Mouse (Mus musculus): ENCODE results near the gene Timm17a. TPM values are rescaled to one million over a fixed set of nuclear protein-coding genes. Genes with fewer than 3 reads are reported as not detected.

Timm17a gene
- 0.24 and 0.52 TPM in 2 replicates for polyA plus RNA-seq (2012)

GRCm38 (mm10) chr1:135313284-135314031 lies at the start of gene Timm17a:
Gene Timm17a, minus strand, starts transcription at chr1:135313778.
- peaks cover 3% of the 10 kb centered on the region; the same call in 1 of the 2 replicates for H3K27me3 ChIP-seq (ENCODE audit: control insufficient read depth)

GRCm38 (mm10) chr1:135362115-135362514 lies 48.5 kb upstream of the Timm17a start:
- no peaks in the 10 kb centered on the region for H3K27me3 ChIP-seq (ENCODE audit: control insufficient read depth)
- peaks cover 3% of the 10 kb centered on the region for H3K9me3 ChIP-seq (ENCODE audit: control insufficient read depth, low read length)
- no peak for TF ChIP-seq TAL1 (IDR thresholded peaks at IDR 0.05; ENCODE audit: low read length)
- TF ChIP-seq GATA1 (IDR thresholded peaks at IDR 0.05; ENCODE audit: low read length), result no peak
- H3K36me3 ChIP-seq (ENCODE audit: control insufficient read depth), result no peaks in the 10 kb centered on the region
- no peak overlapping the region for H3K4me3 ChIP-seq (replicated peaks)
- H3K4me1 ChIP-seq (ENCODE audit: control insufficient read depth), result no peaks in the 10 kb centered on the region

More at GRCm38 (mm10) chr1:135313284-135314031, at the start of gene Timm17a:
- peaks cover 17% of the 10 kb centered on the region for H3K36me3 ChIP-seq (ENCODE audit: control insufficient read depth)
- peaks cover 29% of the 10 kb centered on the region for H3K4me1 ChIP-seq (ENCODE audit: control insufficient read depth)
- H3K4me3 ChIP-seq (replicated peaks), result peak within 1 kb of the TSS; percentile 70
- H3K9me3 ChIP-seq (ENCODE audit: control insufficient read depth, low read length), result no peaks in the 10 kb centered on the region
- TF ChIP-seq TAL1 (IDR thresholded peaks at IDR 0.05; ENCODE audit: low read length), result no peak
- TF ChIP-seq GATA1 (IDR thresholded peaks at IDR 0.05; ENCODE audit: low read length), result no peak

DNA sequence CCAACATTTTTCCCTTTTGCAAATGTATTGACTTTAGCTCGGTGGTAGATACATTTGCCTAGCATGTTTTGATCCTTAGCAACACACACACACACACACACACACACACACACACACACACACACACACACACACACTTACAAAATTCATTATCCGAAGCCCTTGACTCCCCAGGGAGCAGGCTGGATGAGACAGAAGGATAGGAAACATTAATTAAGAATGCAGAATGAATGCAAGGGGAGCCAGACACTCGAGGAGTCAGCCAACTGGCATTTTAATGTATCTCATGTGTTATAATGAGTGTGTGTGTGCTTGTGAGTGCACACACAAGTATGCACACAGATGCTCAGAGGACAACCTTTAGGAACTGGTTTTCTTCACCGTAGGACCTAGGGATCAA lies 47.9 kb upstream of the Timm17a start:
- Histone ChIP-seq H3K4me1 (ENCODE audit: control insufficient read depth) (no peaks in the 10 kb centered on the region), H3K4me3 (replicated peaks) (no peak overlapping the region), H3K9me3 (ENCODE audit: control insufficient read depth, low read length) (peaks cover 3% of the 10 kb centered on the region), H3K27me3 (ENCODE audit: control insufficient read depth) (no peaks in the 10 kb centered on the region), H3K36me3 (ENCODE audit: control insufficient read depth) (no peaks in the 10 kb centered on the region)
- TF ChIP-seq GATA1 (IDR thresholded peaks at IDR 0.05; ENCODE audit: low read length), result no peak
- no peak for TF ChIP-seq TAL1 (IDR thresholded peaks at IDR 0.05; ENCODE audit: low read length)

DNA sequence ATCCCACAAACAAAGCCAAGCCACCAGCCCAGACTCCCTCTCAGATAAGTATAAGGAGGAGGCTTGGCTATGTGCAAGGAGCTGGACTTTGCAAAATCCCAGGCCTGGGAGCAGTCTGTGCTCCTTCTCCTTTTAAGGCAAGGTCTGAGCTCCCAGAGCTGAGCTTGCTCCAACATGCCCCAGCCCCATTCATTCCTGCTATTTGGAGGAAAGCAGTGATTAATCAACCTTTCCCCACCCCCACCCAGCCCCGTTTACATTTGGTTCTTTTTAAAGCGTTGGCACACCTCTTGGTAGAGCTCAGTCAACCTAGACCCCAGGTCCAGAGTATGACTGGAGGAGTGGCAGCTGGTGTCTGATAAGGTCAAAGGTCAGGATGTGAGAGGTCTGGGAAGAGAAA lies 45.5 kb upstream of the Timm17a start:
- Histone ChIP-seq H3K36me3 (ENCODE audit: control insufficient read depth) (no peaks in the 10 kb centered on the region), H3K27me3 (ENCODE audit: control insufficient read depth) (no peaks in the 10 kb centered on the region), H3K9me3 (ENCODE audit: control insufficient read depth, low read length) (peaks cover 3% of the 10 kb centered on the region), H3K4me1 (ENCODE audit: control insufficient read depth) (no peaks in the 10 kb centered on the region), H3K4me3 (replicated peaks) (no peak overlapping the region)
- TF ChIP-seq TAL1 (IDR thresholded peaks at IDR 0.05; ENCODE audit: low read length), result no peak

- no peaks in the 10 kb centered on the region for H3K27me3 ChIP-seq (ENCODE audit: control insufficient read depth)
These were observed 38.4 kb upstream of the Timm17a start for GRCm38 (mm10) chr1:135351953-135352352.

DNA sequence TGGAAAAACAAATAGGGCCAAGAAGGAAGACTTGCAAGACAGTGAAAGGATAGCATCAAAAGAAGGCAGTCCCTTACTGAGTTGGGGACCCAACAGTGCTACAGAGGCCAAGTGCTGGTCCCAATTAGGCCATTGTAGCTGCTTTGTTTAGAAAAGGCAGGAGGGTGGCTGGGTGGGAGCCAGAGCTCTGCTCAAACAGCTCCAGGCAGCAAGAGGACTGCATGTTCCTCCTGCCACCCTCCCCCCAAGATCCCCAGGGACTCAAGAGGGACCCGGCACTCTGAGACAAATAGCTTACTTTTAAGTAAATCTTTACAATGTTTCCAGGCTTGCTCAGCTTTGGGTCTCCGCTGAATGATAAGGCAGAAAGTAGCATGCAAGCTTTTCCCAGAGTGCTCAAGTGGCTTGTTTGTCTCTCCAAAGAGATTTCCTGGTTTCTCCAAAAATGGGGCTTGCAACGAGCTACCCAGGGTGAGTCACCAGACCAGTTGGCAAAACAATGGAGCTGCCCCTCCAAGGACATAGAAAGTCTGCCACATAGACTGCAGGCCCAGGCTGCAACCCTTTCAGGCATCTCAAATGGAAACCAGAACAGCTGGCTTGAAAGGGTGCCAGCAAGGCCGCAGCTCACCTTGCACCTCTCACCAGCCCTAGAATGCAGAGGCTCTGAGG lies 34.1 kb upstream of the Timm17a start:
- TF ChIP-seq TAL1 (IDR thresholded peaks at IDR 0.05; ENCODE audit: low read length) (no peak), GATA1 (IDR thresholded peaks at IDR 0.05; ENCODE audit: low read length) (no peak)
- H3K9me3 ChIP-seq (ENCODE audit: control insufficient read depth, low read length), result no peaks in the 10 kb centered on the region
- H3K27me3 ChIP-seq (ENCODE audit: control insufficient read depth), result no peaks in the 10 kb centered on the region
- H3K36me3 ChIP-seq (ENCODE audit: control insufficient read depth), result no peaks in the 10 kb centered on the region
- no peak overlapping the region for H3K4me3 ChIP-seq (replicated peaks)
- no peaks in the 10 kb centered on the region for H3K4me1 ChIP-seq (ENCODE audit: control insufficient read depth)

More at GRCm38 (mm10) chr1:135351953-135352352, 38.4 kb upstream of the Timm17a start:
- no peak overlapping the region for H3K4me3 ChIP-seq (replicated peaks)
- no peaks in the 10 kb centered on the region for H3K9me3 ChIP-seq (ENCODE audit: control insufficient read depth, low read length)
- H3K36me3 ChIP-seq (ENCODE audit: control insufficient read depth), result no peaks in the 10 kb centered on the region
- H3K4me1 ChIP-seq (ENCODE audit: control insufficient read depth), result no peaks in the 10 kb centered on the region
- TF ChIP-seq GATA1 (IDR thresholded peaks at IDR 0.05; ENCODE audit: low read length) (no peak), TAL1 (IDR thresholded peaks at IDR 0.05; ENCODE audit: low read length) (no peak)

DNA sequence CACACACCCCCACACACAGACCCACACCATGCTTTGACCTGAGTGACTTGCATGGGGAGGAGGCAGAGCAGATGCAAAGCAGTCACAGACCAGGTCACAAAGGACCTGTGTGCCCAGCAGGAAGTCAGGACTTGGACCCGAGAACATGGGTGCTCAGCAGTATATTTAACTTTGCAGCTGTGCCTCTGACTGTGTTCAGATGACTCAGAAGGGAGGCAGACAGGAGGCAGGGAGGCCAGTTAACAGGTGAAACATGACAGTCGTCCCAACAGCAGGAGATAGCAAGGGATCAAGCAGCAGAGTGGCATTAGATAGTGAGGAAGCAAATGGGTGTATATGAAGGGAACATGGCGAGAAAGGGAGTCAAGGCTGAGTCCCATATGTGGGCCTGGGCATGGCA lies 33.3 kb upstream of the Timm17a start:
- H3K27me3 ChIP-seq (ENCODE audit: control insufficient read depth), result no peaks in the 10 kb centered on the region
- TF ChIP-seq GATA1 (IDR thresholded peaks at IDR 0.05; ENCODE audit: low read length), result no peak
- no peak for TF ChIP-seq TAL1 (IDR thresholded peaks at IDR 0.05; ENCODE audit: low read length)
- H3K4me1 ChIP-seq (ENCODE audit: control insufficient read depth), result no peaks in the 10 kb centered on the region
- H3K36me3 ChIP-seq (ENCODE audit: control insufficient read depth), result no peaks in the 10 kb centered on the region
- no peaks in the 10 kb centered on the region for H3K9me3 ChIP-seq (ENCODE audit: control insufficient read depth, low read length)
- H3K4me3 ChIP-seq (replicated peaks), result no peak overlapping the region

- H3K36me3 ChIP-seq (ENCODE audit: control insufficient read depth), result no peaks in the 10 kb centered on the region
- H3K4me3 ChIP-seq (replicated peaks), result no peak overlapping the region
- no peaks in the 10 kb centered on the region for H3K9me3 ChIP-seq (ENCODE audit: control insufficient read depth, low read length)
- no peaks in the 10 kb centered on the region for H3K4me1 ChIP-seq (ENCODE audit: control insufficient read depth)
- H3K27me3 ChIP-seq (ENCODE audit: control insufficient read depth), result no peaks in the 10 kb centered on the region
- TF ChIP-seq TAL1 (IDR thresholded peaks at IDR 0.05; ENCODE audit: low read length), result no peak
- no peak for TF ChIP-seq GATA1 (IDR thresholded peaks at IDR 0.05; ENCODE audit: low read length)
These were observed 30.4 kb upstream of the Timm17a start for GRCm38 (mm10) chr1:135344026-135344425.

GRCm38 (mm10) chr1:135341947-135342346 lies 28.4 kb upstream of the Timm17a start:
- no peaks in the 10 kb centered on the region for H3K36me3 ChIP-seq (ENCODE audit: control insufficient read depth)
- TF ChIP-seq GATA1 (IDR thresholded peaks at IDR 0.05; ENCODE audit: low read length) (no peak), TAL1 (IDR thresholded peaks at IDR 0.05; ENCODE audit: low read length) (no peak)
- no peaks in the 10 kb centered on the region for H3K9me3 ChIP-seq (ENCODE audit: control insufficient read depth, low read length)

More at GRCm38 (mm10) chr1:135341947-135342346, 28.4 kb upstream of the Timm17a start:
- Histone ChIP-seq H3K4me1 (ENCODE audit: control insufficient read depth) (no peaks in the 10 kb centered on the region), H3K4me3 (replicated peaks) (no peak overlapping the region), H3K27me3 (ENCODE audit: control insufficient read depth) (no peaks in the 10 kb centered on the region)

All from erythroblast, embryonic 14.5 days (primary cell).